Mouse (Mus musculus) heart, embryonic 15.5 days (tissue): Measurements from ENCODE around the gene Tns2. TPM values are rescaled to one million over a fixed set of nuclear protein-coding genes. Genes with fewer than 3 reads are reported as not detected.
"Not testable (repeated sequence)": the region's sequence is repeated elsewhere in the genome, so short reads cannot be mapped to it uniquely, and the experiment has no call there.

Source experiments
- ATAC-seq: fragments of 200-750 bp; cut with Nextera tagmentation; replicated peaks from 2 replicates; pipeline ENCODE4 v1.8.0; 2017; ENCODE audit warnings: low read depth, moderate TSS enrichment; ENCODE audit not compliant: insufficient number of reproducible peaks, insufficient read depth, low FRiP score
- H3K27ac ChIP-seq: fragments of 300-500 bp; sonication (generic); 2 replicates; pipeline ENCODE4 v1.5.1; 2015; ENCODE audit warnings: mild to moderate bottlenecking, inconsistent platforms
- H3K27me3 ChIP-seq: fragments of 300-500 bp; sonication (generic); 2 replicates; pipeline ENCODE4 v1.6.1; 2015; ENCODE audit warnings: inconsistent platforms
- H3K36me3 ChIP-seq: fragments of 300-500 bp; sonication (generic); 2 replicates; pipeline ENCODE4 v1.6.1; 2015; ENCODE audit warnings: mild to moderate bottlenecking, inconsistent platforms
- H3K4me1 ChIP-seq: fragments of 300-500 bp; sonication (generic); replicated peaks from 2 replicates; pipeline ENCODE4 v1.6.1; 2015; ENCODE audit warnings: inconsistent platforms
- H3K4me2 ChIP-seq: fragments of 300-500 bp; sonication (generic); 2 replicates; pipeline ENCODE4 v1.6.1; 2015; ENCODE audit warnings: inconsistent platforms, mild to moderate bottlenecking, moderate library complexity
- H3K4me3 ChIP-seq: fragments of 300-500 bp; sonication (generic); 2 replicates; pipeline ENCODE4 v1.5.1; 2015; ENCODE audit warnings: mild to moderate bottlenecking, inconsistent platforms
- H3K9ac ChIP-seq: fragments of 300-500 bp; sonication (generic); 2 replicates; pipeline ENCODE4 v1.6.1; 2015; ENCODE audit warnings: mild to moderate bottlenecking, inconsistent platforms
- H3K9me3 ChIP-seq: fragments of 300-500 bp; sonication (generic); replicated peaks from 2 replicates; pipeline ENCODE4 v1.6.1; 2016; ENCODE audit warnings: inconsistent platforms
- WGBS: fragments of 180-500 bp; shearing (Covaris S2); methylation state at CpG from one replicate; pipeline ENCODE4 v1.1.7; 2015; ENCODE audit warnings: mixed read lengths; 5-methylcytosine and 5-hydroxymethylcytosine counted together
- polyA plus RNA-seq: library from polyadenylated mRNA; unstranded; fragments of >200 nt; fragmentation: Nextera tagmentation; extraction: Ambion mirVana; gene quantifications from 2 replicates; pipeline ENCODE4 v1.2.1, GENCODE M21; 2015

Gene Tns2
- polyA plus RNA-seq, 1 experiment from 2014 or later = 31.0 TPM

GRCm38 (mm10) chr15:102074876-102075585 lies 25.2 kb upstream of the Tns2 start:
- 9% methylated on average over 11 of the region's 11 CpGs for WGBS
- Histone ChIP-seq H3K4me3 (peak overlapping the region; percentile 94), H3K36me3 (no peaks in the 10 kb centered on the region), H3K27ac (peak overlapping the region; percentile 95; the same call in 1 of the 2 replicates), H3K9me3 (no peaks in the 10 kb centered on the region), H3K4me1 (peaks cover 21% of the 10 kb centered on the region), H3K27me3 (no peaks in the 10 kb centered on the region), H3K4me2 (peak overlapping the region; percentile 88), H3K9ac (peak overlapping the region; percentile 93)
- no peak for ATAC-seq

GRCm38 (mm10) chr15:102077111-102077677 lies 23.0 kb upstream of the Tns2 start:
- no peaks in the 10 kb centered on the region for H3K9me3 ChIP-seq
- H3K36me3 ChIP-seq = peaks cover 10% of the 10 kb centered on the region; the same call in 1 of the 2 replicates
- H3K27me3 ChIP-seq = no peaks in the 10 kb centered on the region
- no peak overlapping the region for H3K9ac ChIP-seq
- no peak for ATAC-seq
- no peak overlapping the region for H3K4me3 ChIP-seq
- peaks cover 26% of the 10 kb centered on the region for H3K4me1 ChIP-seq
- no peak overlapping the region for H3K4me2 ChIP-seq
- H3K27ac ChIP-seq = no peak overlapping the region
- 86% methylated on average over 2 of the region's 2 CpGs for WGBS

- no peak overlapping the region for H3K4me3 ChIP-seq
These were observed 21.0 kb upstream of the Tns2 start for GRCm38 (mm10) chr15:102079221-102079620.

GRCm38 (mm10) chr15:102079924-102080323 lies 20.3 kb upstream of the Tns2 start:
- Histone ChIP-seq H3K4me1 (peaks cover 18% of the 10 kb centered on the region), H3K36me3 (peaks cover 37% of the 10 kb centered on the region)
- 75% methylated on average over 8 of the region's 8 CpGs for WGBS
- H3K4me3 ChIP-seq, H3K4me2 ChIP-seq, H3K9me3 ChIP-seq, H3K27me3 ChIP-seq, ATAC-seq, H3K9ac ChIP-seq, H3K27ac ChIP-seq: not testable (repeated sequence)

More at GRCm38 (mm10) chr15:102079221-102079620, 21.0 kb upstream of the Tns2 start:
- Histone ChIP-seq H3K4me2 (no peak overlapping the region), H3K36me3 (peaks cover 29% of the 10 kb centered on the region), H3K9ac (no peak overlapping the region), H3K4me1 (peaks cover 22% of the 10 kb centered on the region), H3K27me3 (no peaks in the 10 kb centered on the region), H3K27ac (no peak overlapping the region), H3K9me3 (no peaks in the 10 kb centered on the region)
- ATAC-seq = no peak
- WGBS = 68% methylated on average over 4 of the region's 4 CpGs

- no peak overlapping the region for H3K4me3 ChIP-seq
- ATAC-seq = no peak
- no peaks in the 10 kb centered on the region for H3K27me3 ChIP-seq
- H3K4me2 ChIP-seq = no peak overlapping the region
- no peak overlapping the region for H3K27ac ChIP-seq
- 54% methylated on average over 2 of the region's 2 CpGs for WGBS
- H3K9ac ChIP-seq = no peak overlapping the region
- no peaks in the 10 kb centered on the region for H3K9me3 ChIP-seq
- H3K36me3 ChIP-seq = peaks cover 40% of the 10 kb centered on the region
- H3K4me1 ChIP-seq = peaks cover 13% of the 10 kb centered on the region
These were observed 19.8 kb upstream of the Tns2 start for GRCm38 (mm10) chr15:102080429-102080828.

GRCm38 (mm10) chr15:102082148-102082547 lies 18.1 kb upstream of the Tns2 start:
- no peak for ATAC-seq
- Histone ChIP-seq H3K27ac (no peak overlapping the region), H3K27me3 (no peaks in the 10 kb centered on the region), H3K9me3 (no peaks in the 10 kb centered on the region), H3K36me3 (peaks cover 50% of the 10 kb centered on the region), H3K4me2 (no peak overlapping the region), H3K9ac (no peak overlapping the region), H3K4me1 (peaks cover 5% of the 10 kb centered on the region; the same call in 1 of the 2 replicates), H3K4me3 (no peak overlapping the region)
- 83% methylated on average over 4 of the region's 4 CpGs for WGBS

- H3K4me1 ChIP-seq = peaks cover 5% of the 10 kb centered on the region; the same call in 1 of the 2 replicates
- no peak for ATAC-seq
- no peak overlapping the region for H3K27ac ChIP-seq
- 79% methylated on average over 4 of the region's 4 CpGs for WGBS
- H3K36me3 ChIP-seq = peaks cover 59% of the 10 kb centered on the region
- no peak overlapping the region for H3K9ac ChIP-seq
- no peak overlapping the region for H3K4me2 ChIP-seq
- no peak overlapping the region for H3K4me3 ChIP-seq
- no peaks in the 10 kb centered on the region for H3K9me3 ChIP-seq
- no peaks in the 10 kb centered on the region for H3K27me3 ChIP-seq
These were observed 17.2 kb upstream of the Tns2 start for GRCm38 (mm10) chr15:102083028-102083427.

- Histone ChIP-seq H3K27me3 (no peaks in the 10 kb centered on the region), H3K9ac (no peak overlapping the region), H3K9me3 (no peaks in the 10 kb centered on the region), H3K4me3 (no peak overlapping the region), H3K36me3 (peaks cover 93% of the 10 kb centered on the region), H3K4me1 (no peaks in the 10 kb centered on the region), H3K27ac (no peak overlapping the region), H3K4me2 (no peak overlapping the region)
- no peak for ATAC-seq
- WGBS = 84% methylated on average over 12 of the region's 12 CpGs
These were observed 10.2 kb upstream of the Tns2 start for GRCm38 (mm10) chr15:102089914-102090585.

- no peaks in the 10 kb centered on the region for H3K4me1 ChIP-seq
- ATAC-seq = no peak
- no peak overlapping the region for H3K27ac ChIP-seq
- H3K27me3 ChIP-seq = no peaks in the 10 kb centered on the region
- H3K9me3 ChIP-seq = no peaks in the 10 kb centered on the region
- peaks cover 93% of the 10 kb centered on the region for H3K36me3 ChIP-seq
- H3K4me3 ChIP-seq = no peak overlapping the region
- WGBS = 72% methylated on average over 12 of the region's 12 CpGs
- H3K4me2 ChIP-seq = no peak overlapping the region
- H3K9ac ChIP-seq = no peak overlapping the region
These were observed 9.0 kb upstream of the Tns2 start for GRCm38 (mm10) chr15:102091063-102091679.

GRCm38 (mm10) chr15:102091688-102092087 lies 8.5 kb upstream of the Tns2 start:
- Histone ChIP-seq H3K27me3 (no peaks in the 10 kb centered on the region), H3K27ac (no peak overlapping the region), H3K9me3 (no peaks in the 10 kb centered on the region), H3K9ac (no peak overlapping the region), H3K36me3 (peaks cover 95% of the 10 kb centered on the region), H3K4me2 (no peak overlapping the region), H3K4me1 (no peaks in the 10 kb centered on the region), H3K4me3 (no peak overlapping the region)
- WGBS = 66% methylated on average over 1 of the region's 1 CpGs
- ATAC-seq = no peak

- Histone ChIP-seq H3K4me2 (no peak overlapping the region), H3K27me3 (no peaks in the 10 kb centered on the region), H3K27ac (no peak overlapping the region), H3K4me1 (peaks cover 2% of the 10 kb centered on the region; the same call in 1 of the 2 replicates), H3K36me3 (peaks cover 95% of the 10 kb centered on the region), H3K9me3 (no peaks in the 10 kb centered on the region), H3K4me3 (no peak overlapping the region), H3K9ac (no peak overlapping the region)
- 90% methylated on average over 4 of the region's 4 CpGs for WGBS
- ATAC-seq = no peak
These were observed 8.0 kb upstream of the Tns2 start for GRCm38 (mm10) chr15:102092222-102092621.
